Mouse (Mus musculus) central nervous system, embryonic 18 days (tissue): Measurements from ENCODE around the gene Htr2b. TPM values are rescaled to one million over a fixed set of nuclear protein-coding genes. Genes with fewer than 3 reads are reported as not detected.

ENCODE experiments used
- polyA plus RNA-seq: library from polyadenylated mRNA; depleted of rRNA; stranded (reverse); fragments of >200 nt; gene quantifications from 2 replicates; pipeline ENCODE4 v1.2.3, GENCODE M21; 2012; rRNA removed

Htr2b gene
- polyA plus RNA-seq, result 0.04 TPM in 1 of 2 replicates, not detected in the other

DNA sequence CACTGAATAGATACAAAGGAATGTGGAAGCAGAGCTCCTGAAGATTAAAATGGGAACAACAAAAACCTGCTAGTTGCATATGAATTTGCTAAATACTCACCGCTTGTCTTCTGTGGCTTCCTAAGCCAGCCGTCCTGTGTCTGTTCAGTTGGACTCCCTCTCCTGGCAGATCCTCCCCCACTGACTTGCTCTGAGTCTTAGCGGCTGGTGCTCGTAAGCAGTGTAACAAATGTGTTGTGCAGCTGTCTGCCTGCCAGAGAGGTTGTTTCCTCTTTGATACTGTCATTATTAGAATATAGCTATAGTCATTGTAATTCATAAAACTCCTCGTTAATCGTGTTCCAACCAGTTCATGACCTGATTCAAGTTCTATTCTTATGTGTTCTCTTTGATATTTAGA, at the start of gene Htr2b:
Htr2b (minus strand) TSS at position 192 of the 400 bp plus-strand sequence.

DNA sequence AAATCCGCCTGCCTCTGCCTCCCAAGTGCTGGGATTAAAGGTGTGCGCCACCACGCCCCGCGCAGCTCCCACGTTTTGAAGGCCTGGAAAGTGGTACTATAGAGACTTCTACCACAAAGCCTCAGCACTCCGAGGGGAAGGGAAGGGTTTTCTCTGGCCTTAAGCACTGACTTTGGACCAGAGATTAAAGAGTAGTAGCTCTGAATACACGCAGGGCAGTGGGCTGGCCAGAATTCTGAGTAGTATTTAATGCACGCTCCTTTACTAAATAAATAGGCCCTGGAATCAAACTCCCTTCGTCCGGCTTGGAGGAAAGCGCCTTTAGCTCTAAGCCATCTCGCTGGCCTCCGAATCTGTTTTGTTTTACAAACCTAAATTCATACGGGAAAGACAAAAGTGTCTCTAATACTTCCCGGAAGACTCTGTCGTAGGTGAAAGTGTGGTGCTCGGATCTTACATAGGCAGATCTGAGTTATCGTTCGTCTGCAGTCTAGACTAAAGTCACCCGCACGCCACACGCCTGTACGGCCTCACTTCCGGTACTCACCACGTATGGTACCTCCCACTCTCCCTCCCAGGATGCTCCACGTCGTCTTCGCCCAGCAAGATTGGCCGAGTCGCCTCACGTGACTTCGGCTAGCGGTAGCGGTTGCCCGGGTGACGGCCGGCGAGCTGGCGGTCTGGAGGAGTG, 42.5 kb upstream of the Htr2b start, which contains the start of gene Armc9:
Armc9 (plus strand) TSS at position 648 of the 691 bp plus-strand sequence.

DNA sequence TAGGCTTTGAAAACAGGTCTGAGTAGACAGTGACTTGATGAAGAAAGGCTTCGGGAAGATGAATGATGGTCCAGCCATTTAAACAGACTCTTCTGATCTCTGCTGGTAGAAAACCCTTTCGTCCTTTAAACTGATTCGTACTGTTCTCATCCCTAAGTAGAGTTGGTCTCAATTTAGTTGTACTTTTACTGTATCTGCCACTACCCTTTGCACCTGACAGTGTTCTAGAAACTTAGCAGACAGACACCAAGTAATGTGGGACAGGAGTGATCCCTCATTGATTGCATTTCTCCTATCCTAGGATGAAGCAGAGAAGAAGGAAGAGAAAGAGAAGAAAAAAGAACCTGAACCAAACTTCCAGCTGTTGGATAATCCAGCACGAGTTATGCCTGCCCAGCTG, 21.6 kb upstream of the Htr2b start, which contains the start of gene Gm21972:
Gm21972 (plus strand) TSS at position 301 of the 400 bp plus-strand sequence.

DNA sequence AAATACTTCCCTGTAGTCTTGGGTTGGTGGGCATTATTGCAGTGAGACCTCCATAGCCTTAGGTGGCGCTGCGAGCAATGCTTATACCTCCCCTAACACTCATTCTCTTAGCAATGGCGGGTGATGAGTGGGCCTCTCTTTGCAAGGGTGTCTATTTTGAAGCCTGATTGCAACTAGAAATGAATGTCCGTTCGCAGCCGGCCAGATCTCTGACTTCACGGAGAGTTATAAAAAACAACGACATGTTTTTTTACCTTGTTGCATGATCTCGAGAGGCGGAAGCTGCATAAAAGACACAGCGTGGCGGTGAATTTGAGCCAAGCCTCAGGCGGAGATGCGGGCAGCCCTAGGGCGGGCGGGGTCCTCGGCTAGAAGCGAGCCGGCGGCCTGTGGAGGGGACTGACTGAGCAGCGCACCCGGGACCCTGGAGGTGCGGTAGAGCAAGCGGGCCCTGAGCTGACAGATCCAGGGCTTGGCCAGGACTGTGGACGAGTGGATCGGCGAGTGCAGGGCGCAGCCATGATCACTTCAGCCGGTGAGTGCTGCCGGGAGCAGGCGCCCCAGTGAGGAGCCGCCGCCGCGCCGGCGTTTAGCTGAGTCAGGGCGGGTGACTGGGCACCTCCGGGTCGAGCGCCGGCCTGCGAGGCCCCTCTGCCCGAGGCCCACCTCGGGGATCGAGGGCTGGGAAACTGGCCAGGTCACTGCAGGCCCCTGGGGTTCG, 47.3 kb downstream of the Htr2b start, which contains the start of gene Psmd1:
Psmd1 (plus strand) TSS at position 117 of the 721 bp plus-strand sequence.

Other genes starting within 250 kb of the Htr2b start
- gene Itm2c, start 217.7 kb downstream of the Htr2b start, polyA plus RNA-seq, result 152 and 167 TPM in 2 replicates
- gene 4933407L21Rik, start 183.5 kb downstream of the Htr2b start, polyA plus RNA-seq, result 9.5 and 9.9 TPM in 2 replicates
- gene Gpr55, start 151.0 kb downstream of the Htr2b start, polyA plus RNA-seq, result 0.05 and 0.06 TPM in 2 replicates
- 0.39 and 0.40 TPM in 2 replicates for gene Spata3, start 95.2 kb downstream of the Htr2b start, polyA plus RNA-seq
- gene 2810459M11Rik, start 66.1 kb downstream of the Htr2b start, polyA plus RNA-seq, result 10.3 and 11.4 TPM in 2 replicates
- gene Psmd1, start 47.6 kb downstream of the Htr2b start, polyA plus RNA-seq, result 87.7 and 91.3 TPM in 2 replicates
- gene Gm21972, start 21.7 kb upstream of the Htr2b start, polyA plus RNA-seq, result 2.7 and 2.9 TPM in 2 replicates
- gene Armc9, start 42.8 kb upstream of the Htr2b start, polyA plus RNA-seq, result 25.6 and 25.9 TPM in 2 replicates
- gene B3gnt7, start 190.9 kb upstream of the Htr2b start, polyA plus RNA-seq, result 11.1 and 11.3 TPM in 2 replicates
- gene Ncl, start 247.4 kb upstream of the Htr2b start, polyA plus RNA-seq, result 90.2 and 97.1 TPM in 2 replicates